Mouse (Mus musculus) erythroblast, embryonic 14.5 days (primary cell): ENCODE results near the gene Pacs1. TPM values are rescaled to one million over a fixed set of nuclear protein-coding genes. Genes with fewer than 3 reads are reported as not detected.

Source experiments
- H3K27me3 ChIP-seq: 2 replicates; pipeline ENCODE4 v1.6.1; 2012; ENCODE audit warnings: inconsistent platforms; ENCODE audit not compliant: control insufficient read depth
- H3K36me3 ChIP-seq: 2 replicates; pipeline ENCODE4 v1.6.1; 2012; ENCODE audit warnings: mild to moderate bottlenecking, inconsistent platforms; ENCODE audit not compliant: control insufficient read depth
- H3K4me1 ChIP-seq: 2 replicates; pipeline ENCODE4 v1.6.1; 2012; ENCODE audit warnings: inconsistent platforms; ENCODE audit not compliant: control insufficient read depth
- H3K4me3 ChIP-seq: replicated peaks from 2 replicates; pipeline ENCODE3; 2012; ENCODE audit warnings: moderate library complexity, mild to moderate bottlenecking, inconsistent platforms
- H3K9me3 ChIP-seq: 2 replicates; pipeline ENCODE4 v1.6.1; 2012; ENCODE audit warnings: low read length, inconsistent platforms, mixed read lengths; ENCODE audit not compliant: control insufficient read depth
- GATA1 ChIP-seq: IDR thresholded peaks from 2 replicates; pipeline ENCODE4 v1.6.1; 2012; ENCODE audit warnings: low read length, inconsistent platforms, mixed read lengths
- TAL1 ChIP-seq: IDR thresholded peaks from 3 replicates; pipeline ENCODE4 v1.6.1; 2012; ENCODE audit warnings: low read length, inconsistent platforms, mixed read lengths
- polyA plus RNA-seq: library from polyadenylated mRNA; stranded (reverse); fragments of >175 nt; gene quantifications from 2 replicates; pipeline ENCODE4 v1.2.3, GENCODE M21; 2012

The Pacs1 gene
- polyA plus RNA-seq, 1 experiment, result 2.7 TPM

DNA sequence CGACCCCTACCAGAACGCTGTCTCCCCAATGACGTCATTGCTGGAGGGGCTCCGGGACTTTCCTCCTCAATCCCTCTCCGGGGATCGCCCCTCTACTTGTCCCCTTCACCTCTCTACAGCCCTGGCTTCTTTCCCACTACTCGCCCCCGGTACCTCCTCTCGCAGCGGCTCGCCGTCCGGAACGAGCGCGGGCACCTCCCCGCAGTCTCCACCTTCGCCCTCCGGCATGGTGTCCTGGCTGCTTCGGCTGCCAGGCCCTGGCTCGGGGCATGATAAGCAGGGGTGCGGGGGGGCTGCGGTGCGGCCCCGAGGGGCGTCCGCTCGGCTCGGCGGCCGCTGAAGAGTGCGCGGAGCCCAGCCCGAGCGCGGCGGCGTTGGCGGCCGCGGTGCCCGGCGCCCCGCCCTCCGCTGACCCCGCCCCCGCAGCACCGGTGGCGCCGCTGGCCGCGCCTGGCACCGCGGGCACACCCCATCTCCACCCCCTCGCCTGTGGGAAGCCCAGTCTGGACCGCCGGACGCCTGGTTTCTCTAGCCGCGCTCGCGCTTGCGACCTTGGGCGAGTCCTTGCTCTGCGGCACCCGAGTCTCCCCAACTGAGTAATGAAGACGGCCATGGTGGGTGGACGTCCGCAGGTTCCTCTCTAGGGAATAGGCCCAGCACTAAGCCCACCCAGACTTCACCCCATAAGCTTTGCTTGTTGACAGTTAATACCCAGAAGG lies 187.6 kb downstream of the Pacs1 start, which contains the start of gene Tmem151a:
Tmem151a (minus strand) TSS at position 387 of the 719 bp plus-strand sequence.
- Histone ChIP-seq H3K36me3 (peaks cover 6% of the 10 kb centered on the region), H3K27me3 (peaks cover 72% of the 10 kb centered on the region), H3K4me1 (peaks cover 42% of the 10 kb centered on the region), H3K4me3 (peak within 1 kb of the TSS; percentile 56), H3K9me3 (peaks cover 4% of the 10 kb centered on the region; the same call in 1 of the 2 replicates)
- TF ChIP-seq GATA1, result no peak
- TF ChIP-seq TAL1, result no peak

- H3K27me3 ChIP-seq, result peaks cover 78% of the 10 kb centered on the region
- TF ChIP-seq GATA1 (no peak), TAL1 (no peak)
- peaks cover 41% of the 10 kb centered on the region for H3K4me1 ChIP-seq
- peak overlapping the region; percentile 56 for H3K4me3 ChIP-seq
- H3K9me3 ChIP-seq, result peaks cover 4% of the 10 kb centered on the region; the same call in 1 of the 2 replicates
- H3K36me3 ChIP-seq, result peaks cover 4% of the 10 kb centered on the region
Measured at GRCm38 (mm10) chr19:5084834-5085144, 188.1 kb downstream of the Pacs1 start.

DNA sequence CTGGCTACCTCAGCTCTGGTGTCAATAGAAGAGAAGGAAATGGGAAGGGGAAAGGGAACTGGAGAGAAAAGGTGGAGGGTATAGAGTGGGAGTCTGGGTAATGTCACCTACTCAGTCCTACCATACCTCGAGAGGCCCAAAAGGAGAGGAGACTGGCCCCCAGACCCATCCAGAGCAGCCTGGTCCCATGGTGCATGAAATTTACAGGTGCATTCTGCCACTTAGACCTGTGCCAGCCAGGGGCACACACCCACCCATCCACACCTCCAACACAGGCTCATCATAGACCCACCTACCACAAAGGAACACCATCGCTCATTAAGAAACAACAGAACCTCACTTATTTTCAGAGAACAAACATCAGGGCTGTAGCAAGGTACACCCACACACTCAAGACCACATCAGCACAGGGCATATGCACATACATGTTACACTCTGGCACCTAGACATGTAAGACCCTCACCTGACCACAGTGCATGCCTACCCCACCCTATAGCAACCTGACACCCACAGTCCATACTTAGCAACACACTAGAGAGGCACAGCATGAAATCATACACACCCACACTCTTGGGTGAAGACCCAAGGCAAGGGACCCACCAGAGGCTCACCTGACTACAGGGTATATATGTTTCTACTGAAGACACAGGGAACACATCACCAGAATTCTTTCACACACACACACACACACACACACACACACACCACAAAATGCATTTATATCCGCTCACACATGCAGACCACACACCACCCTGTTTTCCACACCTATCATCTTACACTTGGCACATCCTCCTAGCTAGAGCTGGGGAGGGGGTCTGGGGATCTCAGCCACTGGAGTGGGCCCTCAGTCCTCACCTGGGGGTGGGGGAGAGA lies 188.7 kb downstream of the Pacs1 start:
- Histone ChIP-seq H3K4me3 (no peak overlapping the region), H3K4me1 (peaks cover 35% of the 10 kb centered on the region), H3K9me3 (peaks cover 4% of the 10 kb centered on the region; the same call in 1 of the 2 replicates), H3K36me3 (no peaks in the 10 kb centered on the region), H3K27me3 (peaks cover 81% of the 10 kb centered on the region)
- TF ChIP-seq GATA1 (no peak), TAL1 (no peak)

Other genes starting within 250 kb of the Pacs1 start
- 0.02 and 0.03 TPM in 2 replicates for gene Slc29a2, start 249.3 kb downstream of the Pacs1 start, polyA plus RNA-seq
- 0.09 and 0.15 TPM in 2 replicates for gene B4gat1, start 234.3 kb downstream of the Pacs1 start, polyA plus RNA-seq
- 0.03 and 0.04 TPM in 2 replicates for gene AC124502.3, start 234.2 kb downstream of the Pacs1 start, polyA plus RNA-seq
- 4.1 and 7.0 TPM in 2 replicates for gene Brms1, start 231.8 kb downstream of the Pacs1 start, polyA plus RNA-seq
- 0.03 and 0.13 TPM in 2 replicates for gene Rin1, start 222.6 kb downstream of the Pacs1 start, polyA plus RNA-seq
- gene Cd248, start 205.0 kb downstream of the Pacs1 start, polyA plus RNA-seq, result 0.06 and 0.11 TPM in 2 replicates
- gene Tmem151a, start 187.6 kb downstream of the Pacs1 start, polyA plus RNA-seq, result 0.02 TPM in 1 of 2 replicates, not detected in the other
- 0.79 and 0.94 TPM in 2 replicates for gene Yif1a, start 184.6 kb downstream of the Pacs1 start, polyA plus RNA-seq
- gene Cnih2, start 174.6 kb downstream of the Pacs1 start, polyA plus RNA-seq, result 0.12 and 0.17 TPM in 2 replicates
- 16.9 and 17.0 TPM in 2 replicates for gene Rab1b, start 166.0 kb downstream of the Pacs1 start, polyA plus RNA-seq
- 0.52 and 1.2 TPM in 2 replicates for gene Klc2, start 154.6 kb downstream of the Pacs1 start, polyA plus RNA-seq
- gene Sf3b2, start 22.3 kb upstream of the Pacs1 start, polyA plus RNA-seq, result 23.0 and 27.9 TPM in 2 replicates
- not detected in 2 replicates for gene Gal3st3, start 25.2 kb upstream of the Pacs1 start, polyA plus RNA-seq
- not detected in 2 replicates for gene Catsper1, start 62.6 kb upstream of the Pacs1 start, polyA plus RNA-seq
- not detected in 2 replicates for gene Cst6, start 76.5 kb upstream of the Pacs1 start, polyA plus RNA-seq
- 4.6 and 4.7 TPM in 2 replicates for gene Eif1ad, start 93.6 kb upstream of the Pacs1 start, polyA plus RNA-seq
- 15.6 and 21.7 TPM in 2 replicates for gene Banf1, start 94.0 kb upstream of the Pacs1 start, polyA plus RNA-seq
- gene Sart1, start 115.6 kb upstream of the Pacs1 start, polyA plus RNA-seq, result 15.8 and 17.4 TPM in 2 replicates
- gene Tsga10ip, start 129.4 kb upstream of the Pacs1 start, polyA plus RNA-seq, result not detected in 2 replicates
- gene Drap1, start 151.9 kb upstream of the Pacs1 start, polyA plus RNA-seq, result 25.1 and 29.2 TPM in 2 replicates
- 3.1 and 3.7 TPM in 2 replicates for gene AI837181, start 152.0 kb upstream of the Pacs1 start, polyA plus RNA-seq
- gene Fosl1, start 174.4 kb upstream of the Pacs1 start, polyA plus RNA-seq, result 0.12 and 0.18 TPM in 2 replicates
- 0.54 and 0.57 TPM in 2 replicates for gene Ccdc85b, start 184.8 kb upstream of the Pacs1 start, polyA plus RNA-seq
- 2.4 and 11.7 TPM in 2 replicates for gene Fibp, start 187.5 kb upstream of the Pacs1 start, polyA plus RNA-seq
- gene Ctsw, start 195.4 kb upstream of the Pacs1 start, polyA plus RNA-seq, result not detected in 2 replicates
- 0.03 and 0.04 TPM in 2 replicates for gene Efemp2, start 200.8 kb upstream of the Pacs1 start, polyA plus RNA-seq
- 5.2 and 9.4 TPM in 2 replicates for gene Mus81, start 215.3 kb upstream of the Pacs1 start, polyA plus RNA-seq
- gene Cfl1, start 217.3 kb upstream of the Pacs1 start, polyA plus RNA-seq, result 151 and 164 TPM in 2 replicates
- 0.10 and 0.18 TPM in 2 replicates for gene 1700020D05Rik, start 230.7 kb upstream of the Pacs1 start, polyA plus RNA-seq
- gene Snx32, start 237.4 kb upstream of the Pacs1 start, polyA plus RNA-seq, result 1.3 and 1.5 TPM in 2 replicates